28 mouse cellular contexts compared by ENCODE assay signal in genomic region chr17:43282353-43282752, GRCm38 (mm10). TPM values are rescaled to one million over a fixed set of nuclear protein-coding genes. Genes with fewer than 3 reads are reported as not detected.
DNase-seq lines count a peak whose midpoint lies in the region; ATAC-seq and TF ChIP-seq lines count a peak whose summit lies in the region.
"Had no signal": no experiment of that assay in that cellular context is flagged by ENCODE, and none has a peak within 500 bp of the region (broad histone marks: within the 10 kb centered on the region; RNA-seq: fewer than 3 reads in every experiment).

No protein-coding gene starts in this region.

- H3K4me3 ChIP-seq in forebrain, postnatal 0 days (ENCODE audit: low read depth, low read length) = no peak overlapping the region
- no peak overlapping the region for H3K4me3 ChIP-seq in heart, embryonic 11.5 days (ENCODE audit: low read depth, low read length)
- H3K4me3 ChIP-seq in kidney, adult 2 months (ENCODE audit: insufficient read depth, low read depth, low read length) = no peak overlapping the region
- H3K4me3 ChIP-seq: embryonic facial prominence, embryonic 13.5 days; heart, embryonic 12.5 days; hindbrain, embryonic 15.5 days; kidney, embryonic 15.5 days; limb, embryonic 15.5 days; liver, embryonic 15.5 days; neural tube, embryonic 13.5 days had no signal

- H3K4me2 ChIP-seq in forebrain, postnatal 0 days (ENCODE audit: low read depth) = no peak overlapping the region
- H3K4me2 ChIP-seq in heart, embryonic 11.5 days = no peak overlapping the region
- H3K4me2 ChIP-seq: embryonic facial prominence, embryonic 13.5 days; heart, embryonic 12.5 days; hindbrain, embryonic 15.5 days; kidney, embryonic 15.5 days; limb, embryonic 15.5 days; liver, embryonic 15.5 days; midbrain, embryonic 11.5 days; neural tube, embryonic 13.5 days had no signal

- DNase-seq in cerebellum, postnatal 4 days (ENCODE audit: low spot score in 2 of 2) = no peak
- DNase-seq in layer of hippocampus, adult 9-11 months = peak; percentile 23
- DNase-seq in layer of hippocampus, postnatal 25 days (ENCODE audit: extremely low spot score in 1 of 2, low spot score in 1 of 2) = no peak
- peak; percentile 46 for DNase-seq in cerebellum, adult 9-10 months
- DNase-seq in forebrain, postnatal 0 days = peak; percentile 32
- no peak for DNase-seq in kidney, adult 2 months
- DNase-seq: adrenal gland, postnatal 25 days; gastrocnemius, postnatal 36 days; thymus, postnatal 25 days had no signal

- no peaks in the 10 kb centered on the region for H3K36me3 ChIP-seq in forebrain, postnatal 0 days (ENCODE audit: insufficient read depth)
- H3K36me3 ChIP-seq in heart, embryonic 11.5 days (ENCODE audit: control insufficient read depth, insufficient read depth, low read length) = no peaks in the 10 kb centered on the region
- no peaks in the 10 kb centered on the region for H3K36me3 ChIP-seq in kidney, adult 2 months (ENCODE audit: control insufficient read depth, insufficient read depth, low read length)
- H3K36me3 ChIP-seq: embryonic facial prominence, embryonic 13.5 days; heart, embryonic 12.5 days; hindbrain, embryonic 15.5 days; kidney, embryonic 15.5 days; limb, embryonic 15.5 days; liver, embryonic 15.5 days; neural tube, embryonic 13.5 days had no signal

- WGBS in forebrain, postnatal 0 days = 44% methylated on average over 4 of the region's 4 CpGs
- 80% methylated on average over 4 of the region's 4 CpGs for WGBS in heart, embryonic 11.5 days (ENCODE audit: insufficient replicate concordance)
- 77% methylated on average over 4 of the region's 4 CpGs for WGBS in kidney, adult 2 months

- peak; percentile 52; the same call in 1 of the 2 replicates for ATAC-seq in cerebellum, adult (ENCODE audit: insufficient number of reproducible peaks, low FRiP score, low TSS enrichment)
- ATAC-seq in forebrain, postnatal 0 days = peak; percentile 43; the same call in 1 of the 2 replicates
- ATAC-seq in heart, embryonic 11.5 days (replicated peaks; ENCODE audit: insufficient number of reproducible peaks, low FRiP score, low TSS enrichment) = no peak
- ATAC-seq: CD4-positive, CD25-positive, alpha-beta regulatory T cell, adult 4 months; intestine, embryonic 16.5 days; Patski had no signal

- no peaks in the 10 kb centered on the region for H3K27me3 ChIP-seq in forebrain, postnatal 0 days (ENCODE audit: insufficient read depth, low read length)
- no peaks in the 10 kb centered on the region for H3K27me3 ChIP-seq in heart, embryonic 11.5 days (ENCODE audit: control insufficient read depth, insufficient read depth, low read length)
- no peaks in the 10 kb centered on the region for H3K27me3 ChIP-seq in kidney, adult 2 months (replicated peaks; ENCODE audit: control insufficient read depth, insufficient read depth, low read length)
- H3K27me3 ChIP-seq: embryonic facial prominence, embryonic 13.5 days; heart, embryonic 12.5 days; hindbrain, embryonic 15.5 days; kidney, embryonic 15.5 days; limb, embryonic 15.5 days; liver, embryonic 15.5 days; neural tube, embryonic 13.5 days; Patski had no signal

- no peaks in the 10 kb centered on the region for H3K9me3 ChIP-seq in forebrain, postnatal 0 days (ENCODE audit: low read length)
- H3K9me3 ChIP-seq in heart, embryonic 11.5 days (replicated peaks; ENCODE audit: control insufficient read depth, low read length) = no peaks in the 10 kb centered on the region
- H3K9me3 ChIP-seq: embryonic facial prominence, embryonic 13.5 days; hindbrain, embryonic 15.5 days; kidney, embryonic 15.5 days; limb, embryonic 15.5 days; liver, embryonic 15.5 days; neural tube, embryonic 13.5 days had no signal

- H3K4me1 ChIP-seq in forebrain, postnatal 0 days (ENCODE audit: insufficient read depth) = no peaks in the 10 kb centered on the region
- H3K4me1 ChIP-seq in heart, embryonic 11.5 days (ENCODE audit: control insufficient read depth, insufficient read depth, low read length) = no peaks in the 10 kb centered on the region
- no peaks in the 10 kb centered on the region; the same call in 1 of the 2 replicates for H3K4me1 ChIP-seq in kidney, adult 2 months (ENCODE audit: control insufficient read depth, insufficient read depth, low read length)
- H3K4me1 ChIP-seq: heart, embryonic 12.5 days; hindbrain, embryonic 15.5 days; kidney, embryonic 15.5 days; limb, embryonic 15.5 days; liver, embryonic 15.5 days had no signal

- TF ChIP-seq POLR2A in kidney, adult 2 months (IDR thresholded peaks at IDR 0.05; ENCODE audit: low read depth, low read length) = no peak

- no peak overlapping the region for H3K9ac ChIP-seq in forebrain, postnatal 0 days
- no peak overlapping the region for H3K9ac ChIP-seq in heart, embryonic 11.5 days (ENCODE audit: low read depth, low read length)
- H3K9ac ChIP-seq: embryonic facial prominence, embryonic 13.5 days; heart, embryonic 12.5 days; hindbrain, embryonic 15.5 days; kidney, embryonic 15.5 days; limb, embryonic 15.5 days; liver, embryonic 15.5 days; neural tube, embryonic 13.5 days had no signal

- TF ChIP-seq CTCF in forebrain, postnatal 0 days (IDR thresholded peaks at IDR 0.05; ENCODE audit: low read depth) = no peak
- no peak for TF ChIP-seq CTCF in kidney, adult 2 months (conservative IDR thresholded peaks at IDR 0.05; ENCODE audit: insufficient read depth, insufficient read length, low read depth, low read length)

- H3K27ac ChIP-seq in forebrain, postnatal 0 days (ENCODE audit: low read depth, low read length) = no peak overlapping the region
- H3K27ac ChIP-seq in heart, embryonic 11.5 days (ENCODE audit: low read depth, low read length) = no peak overlapping the region
- H3K27ac ChIP-seq in kidney, adult 2 months (ENCODE audit: insufficient read depth, low read depth, low read length) = no peak overlapping the region
- H3K27ac ChIP-seq: embryonic facial prominence, embryonic 13.5 days; hindbrain, embryonic 15.5 days; kidney, embryonic 15.5 days; limb, embryonic 15.5 days; liver, embryonic 15.5 days; macrophage; neural tube, embryonic 13.5 days had no signal

RNA-seq across cellular contexts. Expression of gene Adgrf1, which starts 12.2 kb away (rescaled TPM):
- not detected for total RNA-seq in layer of hippocampus, postnatal 25 days (2021)
- 0.08 TPM in 1 of 2 replicates, not detected in the other for total RNA-seq in forebrain, postnatal 0 days (2014; rRNA removed)
- not detected in 2 replicates for polyA plus RNA-seq in forebrain, postnatal 0 days (2015; fragmentation: Nextera tagmentation; extraction: Ambion mirVana)
- polyA plus RNA-seq in heart, embryonic 11.5 days (2014; fragmentation: Nextera tagmentation; extraction: Ambion mirVana) = not detected in 2 replicates
- polyA plus RNA-seq in kidney, adult 2 months (2012; rRNA removed) = 0.92 and 1.8 TPM in 2 replicates
- total RNA-seq: adrenal gland, postnatal 25 days; ES-E14; gastrocnemius, postnatal 36 days; heart, postnatal 25 days; layer of hippocampus, postnatal 36 days; left cerebral cortex, postnatal 25 days had no signal
- polyA plus RNA-seq: CD4-positive, CD25-positive, alpha-beta regulatory T cell, adult 4 months; embryonic facial prominence, embryonic 13.5 days; heart, embryonic 12.5 days; hindbrain, embryonic 15.5 days; limb, embryonic 15.5 days; lung, embryonic 16.5 days; midbrain, embryonic 11.5 days; neural tube, embryonic 13.5 days had no signal

Comparison
In these comparisons a context has a peak if more than half of its experiments do, and no peak if none do; other contexts are left out.
1. DNase-seq: peak in layer of hippocampus, adult 9-11 months (single experiment), cerebellum, adult 9-10 months (single experiment) and forebrain, postnatal 0 days (single experiment); none in cerebellum, postnatal 4 days (0 of 2), layer of hippocampus, postnatal 25 days (0 of 2) and kidney, adult 2 months (single experiment).